Mouse (Mus musculus) lung, adult 2 months (tissue): ENCODE measurements around the gene Mettl7a1.

Experiments used
- CTCF ChIP-seq: fragments of 200-500 bp; IDR thresholded peaks from 2 replicates; pipeline ENCODE4 v1.5.1; 2011; ENCODE audit warnings: mild to moderate bottlenecking, low read length, control low read depth; ENCODE audit not compliant: insufficient read depth
- POLR2A ChIP-seq: fragments of 200-500 bp; IDR thresholded peaks from 2 replicates; pipeline ENCODE4 v1.6.1; 2011; ENCODE audit warnings: low read depth, mild to moderate bottlenecking, control low read depth, low read length, borderline replicate concordance; ENCODE audit errors: extremely low read depth

DNA sequence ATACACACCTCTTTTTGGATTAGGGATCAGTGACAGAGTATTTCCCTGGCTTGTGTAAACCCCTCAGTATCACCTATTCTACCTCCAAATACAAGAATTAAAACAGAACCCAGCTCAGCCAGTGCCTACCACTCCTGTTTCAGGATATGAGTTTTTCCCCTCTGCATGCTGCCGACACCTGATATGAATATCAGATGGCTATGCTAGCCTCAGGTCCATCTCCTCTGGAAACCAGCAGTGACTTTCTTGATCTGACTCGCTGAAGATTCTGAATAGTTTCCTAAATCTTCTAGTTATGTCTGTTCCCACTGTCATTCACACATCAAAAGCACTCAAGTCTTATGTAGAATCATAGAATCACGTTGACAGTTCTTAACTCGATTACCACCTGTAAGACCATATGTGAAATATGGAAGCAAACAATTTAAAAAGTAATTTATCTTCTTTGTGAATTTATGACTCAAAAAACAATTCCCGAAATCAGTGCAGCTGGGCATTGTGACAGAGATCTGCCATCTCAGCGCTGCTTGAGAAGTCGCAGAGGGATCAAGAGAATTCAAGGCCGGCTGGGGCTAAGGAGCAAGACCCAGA is 417 bp upstream of the Mettl7a1 start:
- TF ChIP-seq CTCF (no peak), POLR2A (no peak)
